Mouse (Mus musculus): ENCODE results near the gene Hemk1.

The Hemk1 gene

DNA sequence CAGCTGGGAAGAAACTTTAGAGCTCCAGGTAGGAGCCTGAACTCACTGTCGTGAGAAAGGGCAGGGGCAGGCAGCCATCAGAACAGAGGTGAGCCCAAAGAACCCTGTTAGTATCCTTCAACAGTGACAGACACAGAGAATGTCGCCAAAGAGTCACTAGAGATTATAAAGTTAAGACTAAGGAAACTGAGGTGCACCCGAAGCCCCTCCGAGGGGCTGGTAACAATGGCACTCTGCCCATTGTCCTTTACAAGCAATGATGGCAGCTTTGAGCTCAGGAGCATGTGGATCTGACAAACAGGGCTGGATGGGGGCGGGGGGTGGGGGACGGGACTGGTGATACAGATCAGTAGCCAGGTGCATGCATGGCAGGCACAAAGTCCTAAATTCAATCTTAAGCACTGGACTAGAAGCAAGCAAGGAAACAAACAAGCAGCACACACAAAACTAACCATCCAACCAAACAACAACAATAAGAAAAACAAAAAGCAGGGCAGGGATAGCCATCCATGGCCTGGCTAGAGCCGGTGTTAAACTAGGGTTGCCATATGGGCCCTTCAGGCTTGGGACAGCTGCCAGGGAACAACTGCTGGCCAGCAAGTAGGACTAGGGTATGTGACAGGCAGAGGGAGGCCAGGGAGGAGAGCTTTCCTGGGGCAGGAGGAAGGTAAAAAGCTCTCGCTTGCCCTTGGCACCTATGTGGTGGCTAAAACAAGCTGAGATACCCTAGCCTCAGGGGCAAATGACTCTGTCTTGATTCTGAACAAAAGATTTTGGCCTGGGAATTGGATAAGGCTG lies 5.2 kb upstream of the Hemk1 start:
- DNase-seq (ENCODE audit: low spot score) = no peak

- no peak for DNase-seq (ENCODE audit: low spot score)
Observed at GRCm38 (mm10) chr9:107342201-107342709, 4.1 kb upstream of the Hemk1 start.

- no peak for DNase-seq (ENCODE audit: low spot score)
Observed at GRCm38 (mm10) chr9:107340911-107341645, 2.9 kb upstream of the Hemk1 start.

- DNase-seq (ENCODE audit: low spot score) = peak; percentile 93
Observed at GRCm38 (mm10) chr9:107340267-107340859, 2.2 kb upstream of the Hemk1 start, which contains the start of gene 6430571L13Rik. Gene 6430571L13Rik, plus strand, starts transcription at chr9:107340602.

- DNase-seq (ENCODE audit: low spot score) = no peak
Observed at GRCm38 (mm10) chr9:107336386-107336785, 1.8 kb downstream of the Hemk1 start.

- peak; percentile 77 for DNase-seq (ENCODE audit: low spot score)
Observed at GRCm38 (mm10) chr9:107335909-107336308, 2.2 kb downstream of the Hemk1 start.

DNA sequence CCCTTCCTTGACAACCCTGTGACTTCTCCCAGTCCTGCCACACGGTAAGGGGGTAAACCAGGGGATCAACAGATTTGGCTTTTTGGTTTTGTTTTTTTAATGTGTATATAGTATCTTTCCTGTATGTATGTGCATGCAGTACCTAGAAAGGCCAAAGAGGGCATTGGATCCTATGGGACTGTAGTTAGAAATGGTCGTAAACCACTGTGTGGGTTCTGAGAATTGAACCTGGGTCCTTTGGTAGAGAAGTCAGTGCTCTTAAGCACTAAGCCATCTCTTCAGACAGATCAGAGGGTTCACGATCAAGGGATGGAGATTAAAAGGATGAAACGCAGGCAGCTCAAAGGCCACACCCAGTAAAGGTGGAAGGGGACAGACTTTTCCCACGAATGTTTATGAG lies 3.1 kb downstream of the Hemk1 start:
- no peak for DNase-seq (ENCODE audit: low spot score)

- peak; percentile 21 for DNase-seq (ENCODE audit: low spot score)
Observed at GRCm38 (mm10) chr9:107334356-107334755, 3.8 kb downstream of the Hemk1 start.

DNA sequence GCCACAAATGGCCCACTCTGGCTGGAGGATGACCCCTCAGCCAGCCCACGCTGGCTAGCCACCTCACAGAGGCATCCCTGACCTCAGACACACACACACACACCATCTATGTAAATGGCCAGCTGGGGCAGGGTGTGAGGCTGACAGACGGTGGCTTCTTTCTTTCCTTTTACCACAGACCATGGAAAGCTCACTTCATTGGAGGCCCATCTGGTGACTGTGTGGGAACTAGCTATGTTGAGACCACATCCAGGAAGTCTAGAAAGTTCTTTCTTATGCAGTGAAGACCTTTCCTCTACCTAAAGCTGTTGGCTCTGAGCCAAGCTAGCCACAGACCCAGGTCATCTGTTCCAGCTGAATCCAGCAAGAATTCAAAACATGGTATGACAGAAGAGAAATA lies 4.5 kb downstream of the Hemk1 start:
- no peak for DNase-seq (ENCODE audit: low spot score)

DNA sequence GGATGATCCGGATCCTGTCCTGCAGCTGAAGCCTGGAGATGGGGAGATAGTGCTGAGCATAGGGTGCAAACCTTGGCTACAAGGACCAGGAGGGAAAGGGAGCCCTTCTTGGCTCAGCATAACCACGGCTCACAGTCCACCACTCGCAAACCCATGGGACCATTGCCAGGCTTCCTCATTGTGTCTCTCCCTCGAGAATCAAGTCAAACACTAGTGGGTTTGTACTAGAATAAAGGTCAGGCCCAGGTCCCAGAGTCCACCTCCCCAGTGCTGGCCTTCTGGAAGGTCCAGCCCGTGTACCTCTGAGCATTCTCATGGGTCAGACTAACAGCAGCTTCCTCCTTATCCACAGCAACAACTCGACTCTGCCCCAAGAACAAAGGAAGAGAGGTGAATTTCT lies 7.4 kb downstream of the Hemk1 start:
- DNase-seq (ENCODE audit: low spot score) = no peak

DNA sequence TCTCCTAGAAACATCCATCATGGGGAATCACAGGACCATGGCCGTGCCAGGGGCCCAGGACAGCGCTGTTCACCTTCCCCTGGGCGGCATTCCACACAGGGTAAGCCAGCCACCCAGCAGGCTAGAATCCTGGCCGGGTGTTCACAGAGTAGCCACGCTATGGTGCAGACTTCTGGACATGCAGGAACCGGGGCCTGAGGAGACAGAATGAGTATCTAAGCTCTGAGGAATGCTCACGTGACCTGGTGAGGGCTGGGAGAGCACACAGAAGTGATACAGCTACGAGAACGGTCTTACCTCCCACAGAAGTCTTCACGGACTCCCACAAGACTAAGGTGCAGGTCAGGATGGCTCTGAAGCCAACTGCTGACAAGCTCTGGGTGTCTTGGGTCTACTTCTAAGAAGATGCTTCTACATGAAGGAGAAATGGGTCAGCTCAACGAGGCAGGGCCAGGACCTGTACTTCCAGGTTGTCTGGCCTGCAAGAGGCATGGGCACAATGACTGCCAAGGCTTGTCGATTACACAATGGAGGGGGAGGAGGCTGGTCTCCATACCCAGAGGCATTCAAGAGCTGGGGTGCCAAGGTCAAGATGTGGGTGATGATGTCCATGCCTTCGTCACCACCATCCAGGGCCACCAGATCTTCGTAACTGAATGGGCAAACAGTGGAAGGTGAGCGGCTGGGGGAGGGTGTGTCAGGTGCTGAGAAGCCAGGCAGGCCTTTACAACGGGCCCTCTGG lies 10.1 kb downstream of the Hemk1 start:
- peak; percentile 86 for DNase-seq (ENCODE audit: low spot score)

- peak; percentile 65 for DNase-seq (ENCODE audit: low spot score)
Observed at GRCm38 (mm10) chr9:107325904-107326303, 12.2 kb downstream of the Hemk1 start.

DNA sequence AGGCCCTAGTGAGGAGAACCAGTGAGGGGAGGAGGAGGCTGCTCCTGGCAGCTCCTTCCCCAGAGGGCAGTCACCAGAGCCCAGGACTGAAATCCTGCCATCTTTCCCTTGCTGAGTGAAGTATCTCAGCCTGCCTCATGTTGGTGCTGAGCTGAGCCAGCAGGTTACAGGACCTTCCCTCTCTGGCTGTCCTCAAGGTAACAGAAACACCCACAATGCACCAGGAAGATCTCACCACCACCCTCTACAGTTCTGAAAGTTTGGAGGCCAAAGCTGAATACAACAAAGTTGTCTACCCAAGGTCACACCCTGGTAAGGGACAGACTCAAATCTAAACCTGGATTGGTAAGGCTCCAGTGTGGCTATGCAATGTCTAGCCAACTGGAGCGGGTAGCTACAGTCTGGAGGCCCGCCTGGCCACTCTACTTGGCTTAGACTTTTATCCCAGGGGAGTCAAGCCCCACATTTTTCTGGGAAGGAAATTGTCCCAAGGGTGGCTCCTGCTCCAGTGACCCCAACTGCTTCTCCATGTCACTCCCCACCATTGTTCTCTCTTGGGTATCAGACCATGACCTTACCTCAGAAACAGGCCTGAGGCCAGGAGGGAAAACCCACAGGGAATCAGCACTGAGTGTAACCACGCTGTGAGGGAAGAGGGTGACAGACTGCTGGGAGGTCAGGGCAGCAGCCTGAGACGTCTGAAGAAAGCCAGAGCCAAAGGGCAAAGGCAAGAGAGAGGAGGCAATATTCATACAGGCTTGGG lies 13.2 kb downstream of the Hemk1 start:
- no peak for DNase-seq (ENCODE audit: low spot score)

DNA sequence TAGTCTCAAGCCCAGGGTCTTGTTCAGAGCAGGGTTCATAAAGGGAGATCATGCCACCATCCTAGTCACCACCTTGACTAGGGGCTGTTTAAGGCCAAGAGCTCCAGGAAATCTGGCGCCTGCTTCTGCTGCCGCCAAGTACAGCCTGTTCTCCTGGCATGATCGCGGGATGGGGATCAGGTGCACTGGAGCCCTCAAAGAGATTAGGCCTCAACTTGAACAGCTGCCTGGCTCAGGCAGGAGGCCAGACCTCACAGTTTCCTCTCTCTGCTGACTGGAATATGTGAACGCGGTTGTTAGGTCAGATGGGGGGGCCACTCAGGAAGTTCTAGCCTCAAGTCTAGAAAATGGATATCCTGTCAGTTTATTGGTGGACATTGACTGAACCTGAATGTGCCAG lies 14.6 kb downstream of the Hemk1 start:
- DNase-seq (ENCODE audit: low spot score) = peak; percentile 86

- DNase-seq (ENCODE audit: low spot score) = peak; percentile 52
Observed at GRCm38 (mm10) chr9:107322461-107323050, 15.6 kb downstream of the Hemk1 start.

DNA sequence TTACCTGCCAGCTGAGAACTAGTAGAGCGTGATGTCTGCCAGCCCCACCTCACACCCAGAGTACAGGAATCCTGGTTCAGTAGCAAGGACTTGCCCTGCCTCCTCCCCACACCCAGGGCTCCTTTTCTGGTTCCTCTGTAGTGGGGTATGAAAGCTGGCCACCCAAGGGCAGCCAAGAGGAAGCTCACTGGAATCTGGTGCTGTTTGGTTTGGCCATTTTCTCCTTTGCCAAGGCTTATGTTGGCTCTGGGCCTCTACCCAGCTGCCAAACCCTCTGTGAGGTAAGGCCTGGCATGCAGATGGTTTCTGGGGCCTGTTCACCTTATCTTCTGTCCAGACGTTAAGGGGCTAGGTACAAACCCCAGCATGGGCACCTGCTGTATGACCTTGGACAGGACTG lies 22.4 kb downstream of the Hemk1 start:
- no peak for DNase-seq (ENCODE audit: low spot score)

- no peak for DNase-seq (ENCODE audit: low spot score)
Observed at GRCm38 (mm10) chr9:107313926-107314325, 24.2 kb downstream of the Hemk1 start.

GRCm38 (mm10) chr9:107312811-107313584 lies 25.2 kb downstream of the Hemk1 start:
- DNase-seq (ENCODE audit: low spot score) = no peak

GRCm38 (mm10) chr9:107309600-107309999 lies 28.6 kb downstream of the Hemk1 start:
- no peak for DNase-seq (ENCODE audit: low spot score)

DNA sequence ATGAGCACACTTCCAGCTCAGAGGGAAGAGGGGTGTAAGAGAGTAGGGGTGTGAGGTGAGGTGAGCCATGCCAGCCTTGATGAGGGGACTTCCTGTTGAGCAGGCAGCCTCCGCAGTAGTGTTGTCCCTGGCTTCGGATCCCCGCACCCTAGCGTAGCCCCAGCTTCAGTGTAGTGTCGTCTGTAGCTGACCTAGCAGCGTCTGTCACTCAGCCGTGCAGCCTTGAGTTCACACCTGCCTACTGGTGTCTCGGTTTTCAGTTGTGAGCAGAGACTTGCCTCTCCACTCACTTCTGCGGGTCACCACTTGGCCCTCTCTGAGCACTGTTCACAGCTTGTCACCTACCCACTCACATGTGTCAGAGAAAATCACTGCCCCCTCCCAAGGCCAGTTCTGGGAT lies 29.0 kb downstream of the Hemk1 start:
- DNase-seq (ENCODE audit: low spot score) = no peak
